Mouse (Mus musculus) thymus, adult 2 months (tissue): ENCODE results near the gene Hpca.

Experiments used
- CTCF ChIP-seq: fragments of 200-500 bp; IDR thresholded peaks from 2 replicates; pipeline ENCODE4 v1.5.1; 2012; ENCODE audit warnings: mild to moderate bottlenecking, control low read depth, low read length, moderate library complexity, borderline replicate concordance; ENCODE audit not compliant: control insufficient read depth, poor library complexity, insufficient read depth; ENCODE audit errors: extremely low read depth
- POLR2A ChIP-seq: fragments of 200-500 bp; IDR thresholded peaks from 2 replicates; pipeline ENCODE4 v1.6.1; 2012; ENCODE audit warnings: mild to moderate bottlenecking, low read length, control low read depth, moderate library complexity; ENCODE audit not compliant: control insufficient read depth, poor library complexity, insufficient read depth; ENCODE audit errors: extremely low read depth

DNA sequence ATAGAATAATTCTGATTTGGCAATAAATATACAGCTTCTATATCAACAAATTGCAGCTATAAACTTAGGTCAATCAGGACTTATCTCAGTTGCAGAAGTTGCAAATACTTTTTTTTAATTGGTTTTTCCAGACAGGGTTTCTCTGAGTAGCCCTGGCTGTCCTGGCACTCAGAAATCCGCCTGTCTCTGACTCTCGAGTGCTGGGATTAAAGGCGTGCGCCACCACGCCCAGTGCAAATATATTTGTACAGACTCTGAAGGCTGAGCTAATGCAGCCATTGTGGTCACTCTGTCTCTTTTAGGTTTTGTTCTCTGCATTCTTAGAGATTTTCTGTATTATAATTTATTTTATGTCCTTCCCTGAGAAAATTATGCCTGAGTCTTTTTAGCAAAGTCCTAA, 35.7 kb upstream of the Hpca start:
- TF ChIP-seq CTCF (no peak), POLR2A (no peak)
